Mouse (Mus musculus): ENCODE measurements around the gene Zfp986. TPM values are rescaled to one million over a fixed set of nuclear protein-coding genes. Genes with fewer than 3 reads are reported as not detected.
"Not testable (repeated sequence)": the region's sequence is repeated elsewhere in the genome, so short reads cannot be mapped to it uniquely, and the experiment has no call there.

Zfp986 gene
- polyA plus RNA-seq, 1 experiment from 2014 or later, result not detected

GRCm38 (mm10) chr4:145851421-145851820 is 17.2 kb upstream of the Zfp986 start:
- H3K4me3 ChIP-seq (ENCODE audit: low read depth, low read length); H3K36me3 ChIP-seq (ENCODE audit: control insufficient read depth, insufficient read depth); H3K27ac ChIP-seq (ENCODE audit: low read depth, low read length); H3K27me3 ChIP-seq (replicated peaks; ENCODE audit: control insufficient read depth, insufficient read depth, low read length); H3K4me2 ChIP-seq (replicated peaks; ENCODE audit: low read depth); H3K9me3 ChIP-seq (ENCODE audit: control insufficient read depth); ATAC-seq; H3K9ac ChIP-seq (ENCODE audit: low read depth, low read length); H3K4me1 ChIP-seq (replicated peaks; ENCODE audit: control insufficient read depth, insufficient read depth, low read length): not testable (repeated sequence)
- WGBS, result 61% methylated on average over 6 of the region's 9 CpGs

GRCm38 (mm10) chr4:145863872-145864271 is 4.7 kb upstream of the Zfp986 start:
- ATAC-seq; H3K4me3 ChIP-seq (ENCODE audit: low read depth, low read length); H3K4me1 ChIP-seq (replicated peaks; ENCODE audit: control insufficient read depth, insufficient read depth, low read length); H3K27ac ChIP-seq (ENCODE audit: low read depth, low read length); H3K9ac ChIP-seq (ENCODE audit: low read depth, low read length); H3K36me3 ChIP-seq (ENCODE audit: control insufficient read depth, insufficient read depth); H3K9me3 ChIP-seq (ENCODE audit: control insufficient read depth); H3K4me2 ChIP-seq (replicated peaks; ENCODE audit: low read depth); H3K27me3 ChIP-seq (replicated peaks; ENCODE audit: control insufficient read depth, insufficient read depth, low read length): not testable (repeated sequence)
- 81% methylated on average over 5 of the region's 8 CpGs for WGBS

Other genes with a start within 250 kb of the Zfp986 start
- gene Zfp980, start 198.1 kb upstream of the Zfp986 start, polyA plus RNA-seq (2015; fragmentation: Nextera tagmentation; extraction: Ambion mirVana), result not detected in 2 replicates
- 0.22 and 0.37 TPM in 2 replicates for gene Zfp987, start 228.5 kb downstream of the Zfp986 start, polyA plus RNA-seq (2015; fragmentation: Nextera tagmentation; extraction: Ambion mirVana)

Measured in intestine, postnatal 0 days (tissue).